Mouse (Mus musculus): ENCODE results near the gene Smbd1.

The Smbd1 gene

GRCm38 (mm10) chr16:32813362-32813761 is 3.1 kb upstream of the Smbd1 start:
- DNase-seq (ENCODE audit: low read depth, low spot score): peak; percentile 70

- DNase-seq (ENCODE audit: low read depth, low spot score): peak; percentile 90
Observed at GRCm38 (mm10) chr16:32812888-32813361, 2.6 kb upstream of the Smbd1 start.

GRCm38 (mm10) chr16:32807408-32808185 is 2.7 kb downstream of the Smbd1 start:
- DNase-seq (ENCODE audit: low read depth, low spot score): no peak

GRCm38 (mm10) chr16:32805151-32805550 is 5.1 kb downstream of the Smbd1 start:
- DNase-seq (ENCODE audit: low read depth, low spot score): no peak

- no peak for DNase-seq (ENCODE audit: low read depth, low spot score)
Observed at GRCm38 (mm10) chr16:32803901-32804300, 6.4 kb downstream of the Smbd1 start.

- DNase-seq (ENCODE audit: low read depth, low spot score): no peak
Observed at GRCm38 (mm10) chr16:32803252-32803853, 6.9 kb downstream of the Smbd1 start.

GRCm38 (mm10) chr16:32797426-32797689 is 12.9 kb downstream of the Smbd1 start, which contains the start of gene Muc20:
TSS of gene Muc20 (minus strand) at chr16:32797435.
- no peak for DNase-seq (ENCODE audit: low read depth, low spot score)

- DNase-seq (ENCODE audit: low read depth, low spot score): no peak
Observed at GRCm38 (mm10) chr16:32796676-32797425, 13.4 kb downstream of the Smbd1 start.

- DNase-seq (ENCODE audit: low read depth, low spot score): no peak
Observed at GRCm38 (mm10) chr16:32795177-32795576, 15.1 kb downstream of the Smbd1 start.

- DNase-seq (ENCODE audit: low read depth, low spot score): no peak
Observed at GRCm38 (mm10) chr16:32790056-32790455, 20.2 kb downstream of the Smbd1 start.

- DNase-seq (ENCODE audit: low read depth, low spot score): no peak
Observed at GRCm38 (mm10) chr16:32784840-32785239, 25.4 kb downstream of the Smbd1 start.

- DNase-seq (ENCODE audit: low read depth, low spot score): peak; percentile 29
Observed at GRCm38 (mm10) chr16:32783324-32784062, 26.8 kb downstream of the Smbd1 start.

GRCm38 (mm10) chr16:32778956-32779355 is 31.3 kb downstream of the Smbd1 start:
- no peak for DNase-seq (ENCODE audit: low read depth, low spot score)

GRCm38 (mm10) chr16:32776676-32777075 is 33.6 kb downstream of the Smbd1 start:
- DNase-seq (ENCODE audit: low read depth, low spot score): no peak

GRCm38 (mm10) chr16:32766904-32767303 is 43.4 kb downstream of the Smbd1 start:
- DNase-seq (ENCODE audit: low read depth, low spot score): no peak

GRCm38 (mm10) chr16:32764961-32765360 is 45.3 kb downstream of the Smbd1 start:
- DNase-seq (ENCODE audit: low read depth, low spot score): no peak

- no peak for DNase-seq (ENCODE audit: low read depth, low spot score)
Observed at GRCm38 (mm10) chr16:32764550-32764949, 45.7 kb downstream of the Smbd1 start.
